Mouse (Mus musculus): Measurements from ENCODE around the gene Nkg7. TPM values are rescaled to one million over a fixed set of nuclear protein-coding genes. Genes with fewer than 3 reads are reported as not detected.

Nkg7 gene
- polyA plus RNA-seq, 1 experiment from 2014 or later = 0.92 TPM

GRCm38 (mm10) chr7:43482090-43482716, 45.3 kb downstream of the Nkg7 start:
- Histone ChIP-seq H3K27me3 (ENCODE audit: insufficient read depth, low read length) (peaks cover 10% of the 10 kb centered on the region), H3K4me2 (replicated peaks; ENCODE audit: low read depth, low read length) (no peak overlapping the region), H3K36me3 (ENCODE audit: insufficient read depth, low read length) (no peaks in the 10 kb centered on the region), H3K9me3 (ENCODE audit: low read length) (no peaks in the 10 kb centered on the region), H3K9ac (replicated peaks; ENCODE audit: low read length) (no peak overlapping the region), H3K4me3 (ENCODE audit: low read length) (no peak overlapping the region), H3K4me1 (ENCODE audit: insufficient read depth, low read length) (peaks cover 7% of the 10 kb centered on the region), H3K27ac (ENCODE audit: low read length) (no peak overlapping the region)
- WGBS = 38% methylated on average over 8 of the region's 8 CpGs
- ATAC-seq (ENCODE audit: low FRiP score, low TSS enrichment) = peak; percentile 77

- no peak overlapping the region for H3K9ac ChIP-seq (replicated peaks; ENCODE audit: low read length)
- H3K4me3 ChIP-seq (ENCODE audit: low read length) = no peak overlapping the region
- peak; percentile 33; the same call in 1 of the 2 replicates for ATAC-seq (ENCODE audit: low FRiP score, low TSS enrichment)
- 0 out of 2 replicates have a peak, but pooled peaks cover under 1% of the 10 kb centered on the region for H3K27me3 ChIP-seq (ENCODE audit: insufficient read depth, low read length)
- no peaks in the 10 kb centered on the region for H3K9me3 ChIP-seq (ENCODE audit: low read length)
- H3K4me2 ChIP-seq (replicated peaks; ENCODE audit: low read depth, low read length) = no peak overlapping the region
- no peaks in the 10 kb centered on the region for H3K36me3 ChIP-seq (ENCODE audit: insufficient read depth, low read length)
- 4% methylated on average over 10 of the region's 10 CpGs for WGBS
- H3K27ac ChIP-seq (ENCODE audit: low read length) = no peak overlapping the region
- H3K4me1 ChIP-seq (ENCODE audit: insufficient read depth, low read length) = peaks cover 7% of the 10 kb centered on the region
Measured at GRCm38 (mm10) chr7:43483236-43483635, 46.4 kb downstream of the Nkg7 start.

Small RNA genes lying within 50 kb of the gene (microRNA-seq; reads per million reads assigned to microRNA genes)
- gene Mir7051 = not detected

Other genes with a start within 250 kb of the Nkg7 start
- 14.9 TPM in 2 replicates for gene Zfp715, start 123.8 kb upstream of the Nkg7 start, polyA plus RNA-seq (2015; fragmentation: Nextera tagmentation; extraction: Ambion mirVana)
- not detected in 2 replicates for gene Siglecf, start 85.7 kb upstream of the Nkg7 start, polyA plus RNA-seq (2015; fragmentation: Nextera tagmentation; extraction: Ambion mirVana)
- 1.6 and 2.4 TPM in 2 replicates for gene Siglecg, start 28.9 kb upstream of the Nkg7 start, polyA plus RNA-seq (2015; fragmentation: Nextera tagmentation; extraction: Ambion mirVana)
- gene Lim2, start 9.4 kb upstream of the Nkg7 start, polyA plus RNA-seq (2015; fragmentation: Nextera tagmentation; extraction: Ambion mirVana) = not detected in 2 replicates
- gene Cldnd2, start 3.7 kb downstream of the Nkg7 start, polyA plus RNA-seq (2015; fragmentation: Nextera tagmentation; extraction: Ambion mirVana) = not detected in 2 replicates
- 383 and 436 TPM in 2 replicates for gene Etfb, start 7.0 kb downstream of the Nkg7 start, polyA plus RNA-seq (2015; fragmentation: Nextera tagmentation; extraction: Ambion mirVana)
- gene Gm45233, start 7.1 kb downstream of the Nkg7 start, polyA plus RNA-seq (2015; fragmentation: Nextera tagmentation; extraction: Ambion mirVana) = 1.2 TPM in 1 of 2 replicates, not detected in the other
- 4.6 and 5.5 TPM in 2 replicates for gene Vsig10l, start 26.1 kb downstream of the Nkg7 start, polyA plus RNA-seq (2015; fragmentation: Nextera tagmentation; extraction: Ambion mirVana)
- 0.37 and 0.59 TPM in 2 replicates for gene Iglon5, start 53.0 kb downstream of the Nkg7 start, polyA plus RNA-seq (2015; fragmentation: Nextera tagmentation; extraction: Ambion mirVana)
- not detected in 2 replicates for gene 4931406B18Rik, start 68.9 kb downstream of the Nkg7 start, polyA plus RNA-seq (2015; fragmentation: Nextera tagmentation; extraction: Ambion mirVana)
- gene Cd33, start 107.4 kb downstream of the Nkg7 start, polyA plus RNA-seq (2015; fragmentation: Nextera tagmentation; extraction: Ambion mirVana) = 0.49 and 0.81 TPM in 2 replicates
- gene Zfp658, start 125.2 kb downstream of the Nkg7 start, polyA plus RNA-seq (2015; fragmentation: Nextera tagmentation; extraction: Ambion mirVana) = 3.7 and 3.8 TPM in 2 replicates
- gene Zfp719, start 142.5 kb downstream of the Nkg7 start, polyA plus RNA-seq (2015; fragmentation: Nextera tagmentation; extraction: Ambion mirVana) = 13.8 and 14.1 TPM in 2 replicates
- gene Zfp819, start 170.1 kb downstream of the Nkg7 start, polyA plus RNA-seq (2015; fragmentation: Nextera tagmentation; extraction: Ambion mirVana) = 0.06 and 0.24 TPM in 2 replicates
- gene Ceacam18, start 197.6 kb downstream of the Nkg7 start, polyA plus RNA-seq (2015; fragmentation: Nextera tagmentation; extraction: Ambion mirVana) = not detected in 2 replicates
- 0.64 and 1.3 TPM in 2 replicates for gene Siglece, start 223.1 kb downstream of the Nkg7 start, polyA plus RNA-seq (2015; fragmentation: Nextera tagmentation; extraction: Ambion mirVana)
- gene Ctu1, start 234.9 kb downstream of the Nkg7 start, polyA plus RNA-seq (2015; fragmentation: Nextera tagmentation; extraction: Ambion mirVana) = 15.7 and 19.7 TPM in 2 replicates